Mouse (Mus musculus) brain, embryonic 14.5 days (tissue): Measurements from ENCODE around the gene Sprr2a2.
"Not testable (repeated sequence)": the region's sequence is repeated elsewhere in the genome, so short reads cannot be mapped to it uniquely, and the experiment has no call there.

Experiments
- CTCF ChIP-seq: fragments of 200-500 bp; IDR thresholded peaks from 2 replicates; pipeline ENCODE4 v1.5.1; 2012; ENCODE audit warnings: inconsistent platforms, mild to moderate bottlenecking, moderate library complexity, borderline replicate concordance; ENCODE audit not compliant: insufficient read depth, insufficient read length; ENCODE audit errors: extremely low read depth
- POLR2A ChIP-seq: fragments of 200-500 bp; IDR thresholded peaks from 2 replicates; pipeline ENCODE4 v1.6.1; 2012; ENCODE audit warnings: mild to moderate bottlenecking, inconsistent platforms, borderline replicate concordance; ENCODE audit not compliant: poor library complexity, insufficient read depth, insufficient read length, severe bottlenecking; ENCODE audit errors: extremely low read depth

DNA sequence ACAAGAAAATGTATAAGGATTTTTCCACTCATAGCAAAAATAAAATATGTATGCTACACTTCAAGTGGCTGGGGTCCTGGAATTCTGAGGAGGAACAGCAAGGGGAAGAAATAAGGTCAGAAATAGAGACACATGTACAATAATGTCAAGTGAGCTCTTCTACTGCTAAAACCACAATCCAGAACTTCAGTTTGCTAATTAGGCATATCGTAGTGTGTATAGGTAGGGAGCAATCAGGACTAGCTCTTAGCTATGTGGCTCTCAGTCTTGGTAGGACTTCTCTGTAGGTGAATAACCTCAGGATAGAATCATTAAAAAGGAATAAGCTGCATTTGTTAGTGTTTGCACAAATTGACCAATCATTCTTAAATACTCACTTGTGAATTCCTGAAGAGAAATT, 23.5 kb downstream of the Sprr2a2 start:
- not testable (repeated sequence) for TF ChIP-seq CTCF, POLR2A
